Mouse (Mus musculus) embryonic facial prominence, embryonic 13.5 days (tissue): ENCODE measurements at regions not wholly inside any gene's neighbourhood (a gene's known extent, or its start where the extent isn't known, plus 50 kb on each side); places are given as distances from the start of the nearest gene placed in this dataset.

Experiments used
- ATAC-seq: fragments of 200-750 bp; cut with Nextera tagmentation; 2 replicates; pipeline ENCODE4 v1.8.0; 2017; ENCODE audit warnings: low read depth; ENCODE audit not compliant: insufficient number of reproducible peaks, insufficient read depth, low FRiP score, low TSS enrichment
- H3K27ac ChIP-seq: fragments of 300-500 bp; sonication (generic); 2 replicates; pipeline ENCODE4 v1.5.1; 2015; ENCODE audit warnings: moderate library complexity, mild to moderate bottlenecking, inconsistent platforms
- H3K27me3 ChIP-seq: fragments of 300-500 bp; sonication (generic); 2 replicates; pipeline ENCODE4 v1.6.1; 2015; ENCODE audit warnings: mild to moderate bottlenecking, inconsistent platforms
- H3K36me3 ChIP-seq: fragments of 300-500 bp; sonication (generic); 2 replicates; pipeline ENCODE4 v1.6.1; 2015; ENCODE audit warnings: mild to moderate bottlenecking, inconsistent platforms
- H3K4me1 ChIP-seq: fragments of 300-500 bp; sonication (generic); 2 replicates; pipeline ENCODE4 v1.6.1; 2015; ENCODE audit warnings: inconsistent platforms
- H3K4me2 ChIP-seq: fragments of 300-500 bp; sonication (generic); 2 replicates; pipeline ENCODE4 v1.6.1; 2015; ENCODE audit warnings: moderate library complexity, mild to moderate bottlenecking, inconsistent platforms
- H3K4me3 ChIP-seq: fragments of 300-500 bp; sonication (generic); 2 replicates; pipeline ENCODE4 v1.5.1; 2015; ENCODE audit warnings: mild to moderate bottlenecking, inconsistent platforms
- H3K9ac ChIP-seq: fragments of 300-500 bp; sonication (generic); 2 replicates; pipeline ENCODE4 v1.6.1; 2015; ENCODE audit warnings: mild to moderate bottlenecking, inconsistent platforms
- H3K9me3 ChIP-seq: fragments of 300-500 bp; sonication (generic); 2 replicates; pipeline ENCODE4 v1.6.1; 2016; ENCODE audit warnings: inconsistent platforms
- WGBS: fragments of 180-500 bp; shearing (Covaris S2); methylation state at CpG from one replicate; pipeline ENCODE4 v1.1.7; 2015; ENCODE audit warnings: mixed read lengths; 5-methylcytosine and 5-hydroxymethylcytosine counted together

DNA sequence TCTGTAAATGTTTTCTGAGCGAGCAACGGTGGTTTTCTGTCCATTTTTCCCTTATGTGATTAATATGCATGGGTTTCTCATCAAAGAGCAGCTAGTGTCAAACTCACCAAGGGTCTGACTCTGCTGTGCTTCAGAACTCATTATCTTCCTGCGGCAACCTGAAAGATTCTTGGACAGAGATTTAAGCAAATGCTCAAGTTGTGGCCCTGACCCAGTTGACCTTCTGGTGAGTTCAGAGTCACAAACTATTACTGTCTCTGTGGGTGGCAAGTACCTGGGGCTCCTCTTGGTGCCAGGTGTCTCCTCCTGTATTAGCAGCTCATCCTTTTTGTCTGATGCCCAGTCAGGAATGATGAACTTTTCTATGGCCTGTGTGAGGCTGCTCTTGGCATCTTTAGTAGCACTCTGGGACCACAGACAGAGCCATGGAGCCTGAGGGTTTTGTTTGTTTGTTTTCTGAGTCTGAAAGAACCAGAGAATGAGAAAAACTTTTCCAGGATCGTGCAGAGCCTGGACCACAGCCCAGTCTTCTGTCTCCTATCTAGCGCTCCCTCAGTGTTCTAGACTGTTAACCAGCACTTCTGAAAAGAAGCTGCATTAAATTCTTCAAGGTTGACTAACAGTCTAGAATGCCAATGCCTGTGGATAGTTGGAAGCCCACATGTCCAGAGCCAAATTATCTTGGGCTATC lies 124.1 kb upstream of the Wscd1 start:
- no peaks in the 10 kb centered on the region for H3K4me1 ChIP-seq
- no peak overlapping the region for H3K9ac ChIP-seq
- no peak overlapping the region for H3K4me3 ChIP-seq
- H3K27ac ChIP-seq = no peak overlapping the region
- H3K27me3 ChIP-seq = no peaks in the 10 kb centered on the region
- no peaks in the 10 kb centered on the region for H3K36me3 ChIP-seq
- 68% methylated on average over 5 of the region's 5 CpGs for WGBS
- H3K9me3 ChIP-seq = no peaks in the 10 kb centered on the region
- no peak overlapping the region for H3K4me2 ChIP-seq
- no peak for ATAC-seq

DNA sequence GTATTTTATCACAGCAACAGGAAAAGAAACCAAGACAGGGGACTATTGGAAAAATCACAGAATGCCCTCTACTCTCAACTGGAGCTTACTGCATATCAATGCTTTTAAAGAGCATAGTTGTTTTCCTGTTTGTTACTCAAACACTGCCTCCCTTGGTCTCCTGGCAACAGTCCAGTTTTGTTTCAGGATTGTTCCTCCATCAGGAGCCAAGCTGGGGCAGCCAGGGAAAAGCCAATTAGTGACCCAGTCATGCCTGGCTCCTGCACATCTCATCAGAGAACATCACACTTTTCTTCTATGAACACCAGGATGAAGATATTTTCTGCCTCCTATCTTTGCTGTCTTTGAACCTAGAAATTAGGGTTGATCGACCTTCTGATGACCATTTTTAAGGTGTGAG lies 113.6 kb upstream of the Wscd1 start:
- H3K4me3 ChIP-seq = no peak overlapping the region
- WGBS = 69% methylated on average over 1 of the region's 1 CpGs
- no peak for ATAC-seq
- H3K27ac ChIP-seq = no peak overlapping the region
- no peaks in the 10 kb centered on the region for H3K27me3 ChIP-seq
- H3K36me3 ChIP-seq = no peaks in the 10 kb centered on the region
- H3K9me3 ChIP-seq = no peaks in the 10 kb centered on the region
- no peak overlapping the region for H3K4me2 ChIP-seq
- no peaks in the 10 kb centered on the region for H3K4me1 ChIP-seq
- H3K9ac ChIP-seq = no peak overlapping the region

DNA sequence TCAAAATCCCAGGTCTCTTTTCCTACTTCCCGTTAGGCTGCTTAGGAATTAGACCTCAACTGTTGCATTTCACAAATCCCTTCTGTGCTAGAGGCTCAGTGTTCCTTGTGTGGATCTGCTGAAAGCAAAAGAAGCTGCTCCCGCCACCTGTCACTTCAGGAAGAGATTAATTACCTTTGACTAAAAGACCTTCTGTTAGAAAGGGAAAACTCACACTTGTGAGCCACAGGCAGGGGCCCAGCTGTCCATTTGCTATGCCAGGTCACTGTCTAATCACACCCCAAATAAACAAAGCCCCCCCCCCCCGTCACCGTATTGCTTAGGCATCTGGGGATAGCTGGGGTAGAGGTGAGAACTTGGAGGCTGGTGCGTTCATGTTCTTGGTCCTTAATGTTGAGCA lies 112.9 kb upstream of the Wscd1 start:
- no peak overlapping the region for H3K4me2 ChIP-seq
- 37% methylated on average over 5 of the region's 5 CpGs for WGBS
- no peak overlapping the region for H3K9ac ChIP-seq
- no peak for ATAC-seq
- H3K9me3 ChIP-seq = no peaks in the 10 kb centered on the region
- no peaks in the 10 kb centered on the region for H3K4me1 ChIP-seq
- H3K27ac ChIP-seq = no peak overlapping the region
- no peaks in the 10 kb centered on the region for H3K36me3 ChIP-seq
- H3K4me3 ChIP-seq = no peak overlapping the region
- no peaks in the 10 kb centered on the region for H3K27me3 ChIP-seq

DNA sequence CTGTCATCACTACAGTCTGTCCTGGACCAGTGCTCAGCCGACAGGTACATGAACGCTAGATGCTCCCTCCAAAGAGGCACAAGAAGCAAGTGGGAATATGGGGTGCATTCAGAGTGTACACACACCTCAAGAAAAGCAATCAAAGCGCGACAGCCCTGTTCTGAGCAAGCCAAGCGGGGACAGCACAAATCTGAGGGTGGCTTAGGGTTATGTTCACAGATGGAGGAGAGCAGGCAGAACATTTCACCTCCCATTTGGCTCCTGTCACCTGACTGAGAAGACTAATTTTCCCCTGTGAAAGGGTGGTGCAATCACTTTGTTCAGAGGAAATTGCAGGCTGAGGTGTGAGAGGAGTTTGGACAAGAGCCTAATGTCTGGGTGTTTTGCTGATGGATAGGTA lies 106.8 kb upstream of the Wscd1 start:
- Histone ChIP-seq H3K4me2 (no peak overlapping the region), H3K9me3 (no peaks in the 10 kb centered on the region), H3K4me1 (no peaks in the 10 kb centered on the region), H3K27ac (no peak overlapping the region), H3K27me3 (no peaks in the 10 kb centered on the region), H3K4me3 (no peak overlapping the region), H3K9ac (no peak overlapping the region), H3K36me3 (no peaks in the 10 kb centered on the region)
- ATAC-seq = no peak
- WGBS = 81% methylated on average over 5 of the region's 5 CpGs

DNA sequence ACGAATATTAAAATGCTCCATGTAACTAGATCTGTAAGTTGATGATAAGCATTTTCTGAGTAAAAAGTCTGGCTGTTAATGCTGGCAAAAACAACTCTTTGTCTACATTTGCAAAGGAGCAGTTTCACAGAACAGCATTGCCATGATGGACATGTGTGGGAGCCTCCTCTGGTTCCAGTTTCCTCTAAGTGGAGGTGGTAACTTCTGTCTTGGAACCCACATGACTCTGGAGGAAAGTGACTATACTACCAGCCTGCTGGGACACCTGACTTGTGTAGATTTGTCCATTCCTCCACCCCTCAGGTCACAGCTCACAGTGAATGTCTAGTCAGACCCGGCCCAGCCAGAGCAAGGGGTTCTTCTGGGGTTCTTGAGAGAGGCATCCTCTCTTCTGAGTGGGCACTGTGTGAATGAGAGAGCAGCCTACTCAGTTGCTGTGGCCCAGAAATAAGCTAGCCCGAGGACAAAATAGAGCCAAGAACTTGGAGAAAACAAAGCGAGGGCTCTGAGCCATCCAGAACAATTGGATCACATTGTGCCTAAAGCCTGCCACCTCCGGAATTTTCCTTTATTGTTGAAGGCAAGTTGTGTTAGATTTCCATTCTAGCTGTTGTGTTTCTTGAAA lies 97.9 kb upstream of the Wscd1 start:
- H3K27me3 ChIP-seq = no peaks in the 10 kb centered on the region
- no peak overlapping the region for H3K4me2 ChIP-seq
- no peaks in the 10 kb centered on the region for H3K4me1 ChIP-seq
- no peak for ATAC-seq
- no peak overlapping the region for H3K27ac ChIP-seq
- no peak overlapping the region for H3K4me3 ChIP-seq
- WGBS = 81% methylated on average over 5 of the region's 5 CpGs
- H3K9ac ChIP-seq = no peak overlapping the region
- no peaks in the 10 kb centered on the region for H3K36me3 ChIP-seq
- H3K9me3 ChIP-seq = no peaks in the 10 kb centered on the region

DNA sequence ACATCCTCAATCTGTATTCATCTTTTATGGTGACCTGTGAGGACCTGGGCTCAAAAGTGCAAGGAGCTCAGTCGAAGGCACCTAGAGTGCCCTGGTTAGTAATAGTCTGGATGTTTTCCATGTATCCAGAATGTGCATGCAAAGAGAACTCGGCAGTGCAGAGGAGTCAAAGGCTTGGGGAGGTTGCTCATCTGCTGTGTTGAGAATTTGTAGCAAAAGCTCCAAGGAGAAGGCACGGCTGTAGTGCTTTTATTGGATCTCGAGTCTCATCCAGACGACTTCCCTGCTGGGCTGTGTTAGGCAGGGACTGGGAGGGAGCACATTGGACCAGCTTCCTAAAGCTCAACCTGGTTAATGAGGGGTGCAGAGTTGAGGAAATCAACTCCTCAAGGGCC lies 97.3 kb upstream of the Wscd1 start:
- 75% methylated on average over 5 of the region's 5 CpGs for WGBS
- Histone ChIP-seq H3K4me2 (no peak overlapping the region), H3K9ac (no peak overlapping the region), H3K4me1 (no peaks in the 10 kb centered on the region), H3K36me3 (no peaks in the 10 kb centered on the region), H3K27ac (no peak overlapping the region), H3K4me3 (no peak overlapping the region), H3K9me3 (no peaks in the 10 kb centered on the region), H3K27me3 (no peaks in the 10 kb centered on the region)
- ATAC-seq = no peak

DNA sequence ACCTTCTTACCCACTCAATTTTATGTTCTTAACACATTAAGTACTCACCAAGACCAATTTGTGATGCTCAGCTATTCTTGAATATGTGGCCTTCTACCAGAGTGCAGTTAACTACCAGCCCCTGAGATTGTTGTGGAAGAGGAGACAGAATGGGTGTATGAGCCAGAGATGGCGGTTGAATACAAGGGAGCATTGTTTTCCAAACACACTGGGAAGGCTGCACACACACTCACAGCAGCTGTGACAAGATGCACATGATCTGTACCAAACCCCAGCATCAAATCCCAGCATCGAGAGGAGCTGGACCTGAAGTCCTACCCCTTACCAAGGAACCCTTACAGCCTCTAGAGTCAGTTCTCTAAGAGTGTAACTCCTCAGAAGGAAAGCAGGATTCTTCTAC lies 91.4 kb upstream of the Wscd1 start:
- no peak overlapping the region for H3K4me2 ChIP-seq
- H3K36me3 ChIP-seq = no peaks in the 10 kb centered on the region
- H3K27me3 ChIP-seq = no peaks in the 10 kb centered on the region
- ATAC-seq = no peak
- H3K9me3 ChIP-seq = no peaks in the 10 kb centered on the region
- no peaks in the 10 kb centered on the region for H3K4me1 ChIP-seq
- no peak overlapping the region for H3K4me3 ChIP-seq
- no peak overlapping the region for H3K9ac ChIP-seq
- no peak overlapping the region for H3K27ac ChIP-seq
- WGBS = 13% methylated on average over 2 of the region's 2 CpGs

DNA sequence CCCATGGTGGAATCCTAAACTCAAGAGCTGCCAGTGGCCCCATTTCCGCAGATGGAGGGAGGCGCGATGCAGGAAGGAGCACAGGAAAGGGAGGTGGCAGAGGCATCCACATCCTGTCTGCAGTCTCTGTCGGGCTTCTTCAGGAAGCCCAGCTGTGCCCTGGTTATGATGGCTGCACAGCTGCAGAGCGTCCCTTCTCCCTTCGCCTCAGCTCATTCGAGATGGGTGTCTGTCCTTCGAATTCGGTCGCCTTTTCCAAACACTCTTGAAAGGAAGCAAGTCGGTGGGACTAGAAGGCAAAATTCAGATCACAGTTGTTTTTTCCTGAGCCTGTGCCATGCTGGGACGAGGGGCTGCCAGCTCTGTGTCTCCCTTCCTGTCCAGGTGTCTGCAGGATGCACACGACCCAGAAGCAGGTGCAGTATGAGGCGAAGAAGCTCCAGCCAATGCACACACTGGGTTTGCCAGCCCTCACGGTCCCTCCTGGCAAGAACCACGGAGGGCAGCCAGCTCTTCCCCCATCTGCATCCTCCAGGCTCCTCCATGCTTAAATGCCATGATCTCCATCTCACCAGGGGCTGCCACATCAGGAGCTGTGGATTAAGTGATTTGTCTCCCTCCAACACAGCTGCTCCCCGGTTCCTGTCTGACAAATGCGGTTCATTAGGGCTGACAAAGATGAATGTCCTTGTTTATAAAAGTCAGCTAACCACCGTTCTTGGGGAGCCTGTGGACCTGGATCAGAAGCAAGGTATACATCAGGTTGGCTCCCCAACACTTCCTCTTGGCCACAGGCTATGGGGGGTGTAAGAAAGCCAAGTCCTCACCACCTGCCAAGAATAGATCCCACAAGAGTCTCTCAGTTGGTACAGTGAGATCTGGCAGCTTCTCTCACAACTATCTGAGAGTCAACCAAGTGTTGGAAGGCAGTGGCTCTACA lies 79.3 kb upstream of the Wscd1 start:
- H3K36me3 ChIP-seq = no peaks in the 10 kb centered on the region
- 78% methylated on average over 19 of the region's 19 CpGs for WGBS
- no peak overlapping the region for H3K4me3 ChIP-seq
- H3K9me3 ChIP-seq = no peaks in the 10 kb centered on the region
- H3K9ac ChIP-seq = no peak overlapping the region
- H3K27me3 ChIP-seq = no peaks in the 10 kb centered on the region
- no peak overlapping the region for H3K4me2 ChIP-seq
- peaks cover 4% of the 10 kb centered on the region; the same call in 1 of the 2 replicates for H3K4me1 ChIP-seq
- ATAC-seq = no peak
- H3K27ac ChIP-seq = no peak overlapping the region

DNA sequence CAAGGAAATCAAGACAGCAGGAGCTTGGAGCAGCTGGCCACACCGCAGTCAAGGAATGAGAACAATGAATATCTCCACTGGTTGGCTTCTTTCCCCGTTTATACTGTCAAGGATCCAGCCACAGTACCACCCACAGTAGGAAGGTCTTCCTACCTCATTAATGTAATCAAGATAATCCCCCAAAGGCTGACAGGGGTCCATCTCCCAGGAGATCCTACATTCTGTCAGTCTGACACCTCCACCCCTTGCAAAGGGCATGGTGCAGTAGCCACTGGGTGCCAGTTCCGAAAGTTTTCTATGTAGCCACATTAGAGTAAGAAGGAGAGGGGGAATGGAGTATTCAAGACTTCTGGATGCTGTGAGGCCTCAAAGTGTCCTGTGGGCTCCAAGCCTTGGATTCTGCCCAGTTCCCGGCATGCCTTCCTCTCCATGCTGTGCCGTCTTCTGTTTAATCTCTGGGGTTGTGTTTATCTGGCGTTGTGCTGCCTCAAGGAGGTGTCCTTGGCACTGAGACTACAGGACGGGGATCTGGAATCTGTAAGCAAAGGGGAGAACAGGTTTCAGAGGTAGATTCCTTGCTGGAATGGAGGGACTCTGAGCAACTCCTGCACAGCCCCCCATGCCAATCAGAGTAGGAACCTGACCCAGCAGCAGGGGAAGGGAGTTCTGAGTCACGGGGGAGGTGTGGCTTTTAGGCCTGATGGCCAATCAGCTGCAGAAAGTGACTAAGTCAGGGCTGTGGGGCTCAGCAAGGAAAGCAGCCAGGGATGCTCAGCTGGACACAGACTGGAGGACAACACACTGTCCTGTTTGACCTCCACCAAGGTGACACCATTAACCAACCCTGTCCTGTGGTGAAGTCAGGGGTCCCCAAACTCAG lies 77.3 kb upstream of the Wscd1 start:
- H3K4me3 ChIP-seq = no peak overlapping the region
- H3K4me2 ChIP-seq = no peak overlapping the region
- no peak for ATAC-seq
- no peak overlapping the region for H3K27ac ChIP-seq
- no peaks in the 10 kb centered on the region for H3K27me3 ChIP-seq
- H3K9me3 ChIP-seq = no peaks in the 10 kb centered on the region
- no peak overlapping the region for H3K9ac ChIP-seq
- no peaks in the 10 kb centered on the region for H3K36me3 ChIP-seq
- WGBS = 54% methylated on average over 8 of the region's 8 CpGs
- peaks cover 4% of the 10 kb centered on the region; the same call in 1 of the 2 replicates for H3K4me1 ChIP-seq

DNA sequence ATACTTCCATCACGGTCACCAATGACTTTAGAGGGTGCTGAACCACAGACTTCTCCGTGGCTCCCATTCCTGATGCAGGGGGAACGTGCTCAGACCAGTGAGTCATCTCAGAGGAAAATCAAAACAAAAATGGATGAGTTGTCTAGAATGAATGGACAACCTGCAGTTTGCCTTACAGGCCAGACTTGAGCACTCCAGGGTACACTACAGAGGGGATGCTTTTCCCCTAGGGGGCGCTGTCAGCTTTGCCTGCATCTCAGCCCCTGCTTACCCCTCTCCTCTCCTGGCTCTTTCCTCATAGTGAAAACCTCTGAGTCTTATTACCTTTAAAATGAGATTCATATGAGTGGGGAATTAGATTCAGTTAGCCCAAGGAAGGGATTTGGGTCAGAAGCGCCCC lies 75.4 kb upstream of the Wscd1 start:
- Histone ChIP-seq H3K9me3 (no peaks in the 10 kb centered on the region), H3K36me3 (no peaks in the 10 kb centered on the region), H3K4me2 (no peak overlapping the region), H3K4me3 (no peak overlapping the region), H3K4me1 (peaks cover 4% of the 10 kb centered on the region; the same call in 1 of the 2 replicates), H3K9ac (no peak overlapping the region), H3K27me3 (no peaks in the 10 kb centered on the region), H3K27ac (no peak overlapping the region)
- 37% methylated on average over 5 of the region's 5 CpGs for WGBS
- ATAC-seq = no peak

DNA sequence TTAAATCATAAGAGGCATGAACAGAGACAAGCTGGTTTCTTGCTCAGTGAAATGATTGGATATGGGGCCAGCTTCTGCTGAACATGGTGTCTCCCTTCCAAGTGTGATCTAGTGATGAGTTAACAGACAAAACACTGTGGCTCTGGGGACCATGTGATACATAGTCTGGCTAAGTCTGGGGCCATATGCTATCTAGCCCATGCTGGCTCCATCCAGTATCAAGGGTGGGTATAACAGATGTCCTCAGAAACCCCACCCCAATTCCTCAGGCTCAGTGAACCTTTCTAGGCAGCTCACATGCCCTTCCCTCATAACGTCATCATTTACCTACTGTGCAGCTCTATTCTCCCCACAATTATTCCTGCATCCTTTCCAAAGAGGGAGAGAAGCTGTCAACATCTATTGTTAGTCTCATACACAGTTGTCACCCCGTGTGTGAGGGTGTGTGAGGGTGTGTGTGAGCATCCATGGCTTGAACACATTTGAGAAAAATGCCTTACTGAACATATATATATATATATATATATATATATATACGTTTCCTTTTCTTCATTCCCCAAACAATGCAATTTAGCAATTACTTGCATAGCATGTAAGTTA lies 73.9 kb upstream of the Wscd1 start:
- peaks cover 4% of the 10 kb centered on the region; the same call in 1 of the 2 replicates for H3K4me1 ChIP-seq
- H3K27me3 ChIP-seq = no peaks in the 10 kb centered on the region
- no peaks in the 10 kb centered on the region for H3K36me3 ChIP-seq
- WGBS = 60% methylated on average over 3 of the region's 3 CpGs
- no peak overlapping the region for H3K27ac ChIP-seq
- no peak overlapping the region for H3K4me2 ChIP-seq
- no peaks in the 10 kb centered on the region for H3K9me3 ChIP-seq
- no peak overlapping the region for H3K9ac ChIP-seq
- ATAC-seq = no peak
- no peak overlapping the region for H3K4me3 ChIP-seq
